Mouse (Mus musculus) 3T3-L1 (cell line): ENCODE results near the gene Synpo2.

Experiments
- DNase-seq: peaks from one replicate; pipeline ENCODE4 v3.0.0-alpha.2; 2015; ENCODE audit warnings: low read depth, low spot score

The Synpo2 gene

DNA sequence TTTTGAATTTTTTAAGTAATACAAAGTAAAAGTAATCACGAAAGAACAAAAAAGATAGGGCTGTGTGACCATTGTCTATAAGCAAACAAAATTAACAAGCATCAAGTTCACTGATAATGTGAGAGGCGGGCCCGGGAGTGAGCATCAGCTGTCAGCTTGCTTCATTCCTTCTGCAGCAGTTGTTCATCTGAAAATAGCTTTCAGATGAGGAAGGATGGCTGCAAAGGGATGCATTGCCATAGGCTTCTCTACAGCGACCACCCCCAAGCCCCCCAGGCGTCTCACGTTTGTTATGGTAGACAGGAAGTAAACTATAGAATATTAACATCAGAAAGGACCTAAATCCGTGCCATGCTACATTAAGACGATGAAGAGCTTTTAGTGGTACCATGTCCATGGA, 202.1 kb downstream of the Synpo2 start:
- DNase-seq: no peak
